Mouse (Mus musculus) ES-E14 (cell line): ENCODE measurements around the gene Pitpnm3.

Source experiments
- HCFC1 ChIP-seq: IDR thresholded peaks from 2 replicates; pipeline ENCODE4 v1.6.1; 2012; ENCODE audit warnings: low read length, inconsistent platforms, borderline replicate concordance; ENCODE audit not compliant: insufficient read depth
- MAFK ChIP-seq: IDR thresholded peaks from 2 replicates; pipeline ENCODE4 v1.6.1; 2014; ENCODE audit warnings: mild to moderate bottlenecking, low read depth, low read length, inconsistent platforms; ENCODE audit not compliant: insufficient read depth
- ZC3H11A ChIP-seq: IDR thresholded peaks from 2 replicates; pipeline ENCODE4 v1.6.1; 2012; ENCODE audit warnings: low read depth, mild to moderate bottlenecking, inconsistent platforms, low read length, borderline replicate concordance
- ZNF384 ChIP-seq: IDR thresholded peaks from 2 replicates; pipeline ENCODE4 v1.6.1; 2012; ENCODE audit warnings: low read depth, low read length, inconsistent platforms

DNA sequence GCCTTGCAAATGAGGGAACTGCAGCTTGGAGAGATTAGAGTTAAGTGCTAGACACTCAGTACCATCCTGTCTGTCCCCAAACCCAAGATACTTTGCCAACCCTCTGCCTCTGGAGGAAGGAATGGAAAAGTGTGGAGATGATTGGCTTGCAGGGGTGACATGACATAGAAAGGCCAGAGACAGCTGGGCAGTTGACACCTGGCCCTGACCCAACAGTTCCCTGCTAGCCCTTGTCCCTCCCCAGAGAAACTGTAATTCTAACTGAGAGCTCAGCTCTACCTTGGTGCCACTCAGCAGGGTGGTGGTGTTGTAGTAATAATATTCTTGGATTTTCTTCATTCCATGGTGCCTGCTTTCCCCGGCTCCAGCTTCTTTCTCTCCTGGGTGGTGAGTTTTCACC, 123.6 kb downstream of the Pitpnm3 start:
- TF ChIP-seq MAFK (no peak), HCFC1 (no peak), ZNF384 (no peak), ZC3H11A (no peak)
